In the genomic region with DNA sequence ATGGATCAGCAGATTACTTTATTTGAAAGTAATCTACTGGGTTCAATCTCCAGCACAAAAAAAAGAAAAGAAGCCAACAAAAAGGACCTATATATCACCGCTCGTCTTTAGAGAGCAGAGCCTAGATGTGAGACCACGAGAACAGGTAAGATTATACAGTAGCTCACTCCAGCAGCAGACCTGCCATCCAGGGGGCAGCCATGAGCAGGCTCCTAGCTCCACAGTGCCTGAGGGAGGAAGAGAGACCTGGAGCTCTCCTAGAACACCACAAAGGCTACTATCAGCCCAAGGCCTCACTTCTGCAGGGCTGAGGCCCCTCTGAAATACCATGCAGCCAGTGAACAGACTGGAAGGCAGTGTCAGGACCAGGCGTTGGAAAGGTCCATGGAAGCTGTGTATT, we compare ENCODE assay signal across 9 mouse cellular contexts. TPM values are rescaled to one million over a fixed set of nuclear protein-coding genes. Genes with fewer than 3 reads are reported as not detected.
DNase-seq lines count a peak whose midpoint lies in the region; ATAC-seq and TF ChIP-seq lines count a peak whose summit lies in the region.
"Had no signal": no experiment of that assay in that cellular context is flagged by ENCODE, and none has a peak within 500 bp of the region (broad histone marks: within the 10 kb centered on the region; RNA-seq: fewer than 3 reads in every experiment).

No protein-coding gene starts in this region.

- no peak for ATAC-seq in kidney, embryonic 15.5 days (replicated peaks; ENCODE audit: low FRiP score)
- no peak for ATAC-seq in liver, embryonic 14.5 days (ENCODE audit: insufficient read depth)

- H3K9ac ChIP-seq in kidney, embryonic 15.5 days, result no peak overlapping the region
- H3K9ac ChIP-seq in liver, embryonic 14.5 days (replicated peaks), result no peak overlapping the region

- H3K36me3 ChIP-seq in kidney, embryonic 15.5 days, result peaks cover 74% of the 10 kb centered on the region
- H3K36me3 ChIP-seq in liver, embryonic 14.5 days (replicated peaks; ENCODE audit: control insufficient read depth, insufficient read depth, low read depth), result peaks cover 50% of the 10 kb centered on the region

- H3K27ac ChIP-seq in kidney, embryonic 15.5 days, result 0 out of 2 replicates have a peak overlapping the region, but pooled peaks have one; percentile 3
- H3K27ac ChIP-seq in liver, embryonic 14.5 days, result no peak overlapping the region

- 81% methylated on average over 4 of the region's 4 CpGs for WGBS in kidney, embryonic 15.5 days
- WGBS in liver, embryonic 14.5 days (ENCODE audit: insufficient replicate concordance), result 66% methylated on average over 4 of the region's 4 CpGs

- peak; percentile 48 to 58 for DNase-seq in cerebellum, adult 18-20 months
- no peak for DNase-seq in cerebellum, postnatal 14 days
- DNase-seq in kidney, postnatal 14 days, result no peak
- DNase-seq in T-cell, adult 2 months (ENCODE audit: low spot score), result peak; percentile 48
- no peak for DNase-seq in liver, embryonic 14.5 days (ENCODE audit: low read depth in 3 of 3, low spot score in 3 of 3)
- DNase-seq in retina, postnatal 1 day, result no peak
- no peak for DNase-seq in urinary bladder, postnatal 10 days (ENCODE audit: low spot score)
- DNase-seq: gastrocnemius, postnatal 14 days had no signal

- H3K27me3 ChIP-seq in kidney, embryonic 15.5 days, result no peaks in the 10 kb centered on the region
- no peaks in the 10 kb centered on the region for H3K27me3 ChIP-seq in liver, embryonic 14.5 days (ENCODE audit: control insufficient read depth, insufficient read depth, low read length)

- no peak for TF ChIP-seq EP300 in liver, embryonic 14.5 days (IDR thresholded peaks at IDR 0.05; ENCODE audit: low read depth)

- H3K4me1 ChIP-seq in kidney, embryonic 15.5 days, result peaks cover 52% of the 10 kb centered on the region
- H3K4me1 ChIP-seq in liver, embryonic 14.5 days (replicated peaks; ENCODE audit: control insufficient read depth in 2 of 2, insufficient read depth in 2 of 2, low read length in 1 of 2), result peaks cover 5 to 25% of the 10 kb centered on the region in 2 experiments; a peak in 2 of 4 replicates

- H3K4me3 ChIP-seq in kidney, embryonic 15.5 days (replicated peaks), result no peak overlapping the region
- no peak overlapping the region for H3K4me3 ChIP-seq in liver, embryonic 14.5 days (ENCODE audit: insufficient read depth in 1 of 2, low read depth in 2 of 2, low read length in 2 of 2)

- H3K4me2 ChIP-seq in kidney, embryonic 15.5 days, result no peak overlapping the region
- no peak overlapping the region for H3K4me2 ChIP-seq in liver, embryonic 14.5 days (ENCODE audit: low read depth)

- TF ChIP-seq CTCF in liver, embryonic 14.5 days (IDR thresholded peaks at IDR 0.05; ENCODE audit: low read depth), result peak; percentile 57

- H3K9me3 ChIP-seq in kidney, embryonic 15.5 days (replicated peaks), result no peaks in the 10 kb centered on the region
- no peaks in the 10 kb centered on the region for H3K9me3 ChIP-seq in liver, embryonic 14.5 days (ENCODE audit: control insufficient read depth, low read length)

RNA-seq across cellular contexts. Expression of a gene that starts 39.0 kb away (rescaled TPM):
- polyA plus RNA-seq in kidney, embryonic 15.5 days (2015; fragmentation: Nextera tagmentation; extraction: Ambion mirVana), result 56.2 and 60.2 TPM in 2 replicates
- polyA plus RNA-seq in liver, embryonic 14.5 days (2012; rRNA removed), result 14.2 and 21.9 TPM in 2 replicates
- 21.3 and 23.1 TPM in 2 replicates for polyA plus RNA-seq in liver, embryonic 14.5 days (2014; fragmentation: Nextera tagmentation; extraction: Ambion mirVana)

RNA-seq across cellular contexts. Expression of a gene that starts 46.2 kb away (rescaled TPM):
- polyA plus RNA-seq in kidney, embryonic 15.5 days (2015; fragmentation: Nextera tagmentation; extraction: Ambion mirVana), result 0.26 and 0.45 TPM in 2 replicates
- 32.6 and 43.9 TPM in 2 replicates for polyA plus RNA-seq in liver, embryonic 14.5 days (2012; rRNA removed)
- polyA plus RNA-seq in liver, embryonic 14.5 days (2014; fragmentation: Nextera tagmentation; extraction: Ambion mirVana), result 12.7 and 13.5 TPM in 2 replicates

Comparison
In these comparisons a context has a peak if more than half of its experiments do, and no peak if none do; other contexts are left out.
1. DNase-seq: peak in cerebellum, adult 18-20 months (2 of 2) and T-cell, adult 2 months (single experiment); none in cerebellum, postnatal 14 days (0 of 2), kidney, postnatal 14 days (single experiment), liver, embryonic 14.5 days (0 of 3), retina, postnatal 1 day (single experiment) and urinary bladder, postnatal 10 days (single experiment).